Mouse (Mus musculus): Measurements from ENCODE around the gene Chst8. TPM values are rescaled to one million over a fixed set of nuclear protein-coding genes. Genes with fewer than 3 reads are reported as not detected.

The Chst8 gene
- polyA plus RNA-seq, 1 experiment from 2014 or later: 7.6 TPM

- Histone ChIP-seq H3K4me1 (peaks cover 18% of the 10 kb centered on the region), H3K9me3 (no peaks in the 10 kb centered on the region), H3K27me3 (replicated peaks; ENCODE audit: low read depth, poor library complexity, severe bottlenecking) (no peaks in the 10 kb centered on the region), H3K36me3 (replicated peaks) (no peaks in the 10 kb centered on the region), H3K4me3 (peak overlapping the region; percentile 60), H3K27ac (replicated peaks) (peak overlapping the region; percentile 84)
- 38% methylated on average over 8 of the region's 8 CpGs for WGBS
- DNase-seq (ENCODE audit: low spot score): no peak
Observed at GRCm38 (mm10) chr7:34629702-34630210, 182.8 kb downstream of the Chst8 start.

Other genes with a start within 250 kb of the Chst8 start
- gene Kctd15, start 156.0 kb downstream of the Chst8 start, polyA plus RNA-seq (2016; fragmentation: Nextera tagmentation; extraction: Ambion mirVana): 61.1 and 63.8 TPM in 2 replicates
- gene Pepd, start 99.7 kb upstream of the Chst8 start, polyA plus RNA-seq (2016; fragmentation: Nextera tagmentation; extraction: Ambion mirVana): 77.1 and 79.7 TPM in 2 replicates
- 42.9 and 46.8 TPM in 2 replicates for gene Cebpg, start 243.9 kb upstream of the Chst8 start, polyA plus RNA-seq (2016; fragmentation: Nextera tagmentation; extraction: Ambion mirVana)